Mouse (Mus musculus): Measurements from ENCODE around the gene Tgfb1. TPM values are rescaled to one million over a fixed set of nuclear protein-coding genes. Genes with fewer than 3 reads are reported as not detected.

Gene Tgfb1
- polyA plus RNA-seq (2015; fragmentation: Nextera tagmentation; extraction: Ambion mirVana): 0.54 and 0.93 TPM in 2 replicates

GRCm38 (mm10) chr7:25686680-25687531, at the start of gene Tgfb1:
TSS of gene Tgfb1 (plus strand) at chr7:25687002.
- Histone ChIP-seq H3K27me3 (replicated peaks; ENCODE audit: control insufficient read depth, insufficient read depth, low read length) (peaks cover 53% of the 10 kb centered on the region), H3K4me1 (replicated peaks; ENCODE audit: control insufficient read depth, insufficient read depth, low read length) (peaks cover 34% of the 10 kb centered on the region), H3K4me3 (replicated peaks; ENCODE audit: low read length) (peak within 1 kb of the TSS; percentile 43), H3K9me3 (ENCODE audit: control insufficient read depth, low read length) (no peaks in the 10 kb centered on the region), H3K36me3 (ENCODE audit: control insufficient read depth, insufficient read depth) (no peaks in the 10 kb centered on the region), H3K9ac (replicated peaks; ENCODE audit: low read depth, low read length) (peak within 1 kb of the TSS; percentile 49), H3K4me2 (ENCODE audit: low read length) (peak within 1 kb of the TSS; percentile 63), H3K27ac (ENCODE audit: low read length) (no peak within 1 kb of the TSS)
- ATAC-seq: peak; percentile 26; the same call in 1 of the 2 replicates
- under 1% methylated on average over 51 of the region's 69 CpGs for WGBS

- Histone ChIP-seq H3K9me3 (ENCODE audit: control insufficient read depth, low read length) (no peaks in the 10 kb centered on the region), H3K4me1 (replicated peaks; ENCODE audit: control insufficient read depth, insufficient read depth, low read length) (peaks cover 4% of the 10 kb centered on the region), H3K36me3 (ENCODE audit: control insufficient read depth, insufficient read depth) (peaks cover 13% of the 10 kb centered on the region), H3K4me3 (replicated peaks; ENCODE audit: low read length) (no peak overlapping the region), H3K27ac (ENCODE audit: low read length) (no peak overlapping the region), H3K4me2 (ENCODE audit: low read length) (no peak overlapping the region), H3K27me3 (replicated peaks; ENCODE audit: control insufficient read depth, insufficient read depth, low read length) (no peaks in the 10 kb centered on the region), H3K9ac (replicated peaks; ENCODE audit: low read depth, low read length) (no peak overlapping the region)
- 92% methylated on average over 5 of the region's 5 CpGs for WGBS
- no peak for ATAC-seq
Observed at GRCm38 (mm10) chr7:25637099-25637498, 49.7 kb upstream of the Tgfb1 start.

- ATAC-seq: no peak; the same call in 1 of the 2 replicates
- Histone ChIP-seq H3K27ac (ENCODE audit: low read length) (no peak overlapping the region), H3K36me3 (ENCODE audit: control insufficient read depth, insufficient read depth) (0 out of 2 replicates have a peak, but pooled peaks cover 5% of the 10 kb centered on the region), H3K27me3 (replicated peaks; ENCODE audit: control insufficient read depth, insufficient read depth, low read length) (no peaks in the 10 kb centered on the region), H3K9ac (replicated peaks; ENCODE audit: low read depth, low read length) (no peak overlapping the region), H3K4me1 (replicated peaks; ENCODE audit: control insufficient read depth, insufficient read depth, low read length) (peaks cover 4% of the 10 kb centered on the region), H3K9me3 (ENCODE audit: control insufficient read depth, low read length) (no peaks in the 10 kb centered on the region), H3K4me3 (replicated peaks; ENCODE audit: low read length) (no peak overlapping the region), H3K4me2 (ENCODE audit: low read length) (no peak overlapping the region)
- 74% methylated on average over 4 of the region's 4 CpGs for WGBS
Observed at GRCm38 (mm10) chr7:25639754-25640153, 47.0 kb upstream of the Tgfb1 start.

- Histone ChIP-seq H3K36me3 (ENCODE audit: control insufficient read depth, insufficient read depth) (peaks cover 3% of the 10 kb centered on the region; the same call in 1 of the 2 replicates), H3K4me1 (replicated peaks; ENCODE audit: control insufficient read depth, insufficient read depth, low read length) (peaks cover 4% of the 10 kb centered on the region), H3K27ac (ENCODE audit: low read length) (no peak overlapping the region), H3K4me2 (ENCODE audit: low read length) (no peak overlapping the region), H3K9ac (replicated peaks; ENCODE audit: low read depth, low read length) (no peak overlapping the region), H3K9me3 (ENCODE audit: control insufficient read depth, low read length) (no peaks in the 10 kb centered on the region), H3K4me3 (replicated peaks; ENCODE audit: low read length) (no peak overlapping the region), H3K27me3 (replicated peaks; ENCODE audit: control insufficient read depth, insufficient read depth, low read length) (no peaks in the 10 kb centered on the region)
- 80% methylated on average over 10 of the region's 10 CpGs for WGBS
- no peak for ATAC-seq
Observed at GRCm38 (mm10) chr7:25644136-25644535, 42.7 kb upstream of the Tgfb1 start.

- no peaks in the 10 kb centered on the region for H3K9me3 ChIP-seq (ENCODE audit: control insufficient read depth, low read length)
- no peak overlapping the region for H3K4me2 ChIP-seq (ENCODE audit: low read length)
- H3K27ac ChIP-seq (ENCODE audit: low read length): no peak overlapping the region
- H3K4me3 ChIP-seq (replicated peaks; ENCODE audit: low read length): no peak overlapping the region
- no peak for ATAC-seq
- H3K4me1 ChIP-seq (replicated peaks; ENCODE audit: control insufficient read depth, insufficient read depth, low read length): peaks cover 3% of the 10 kb centered on the region
- no peaks in the 10 kb centered on the region for H3K27me3 ChIP-seq (replicated peaks; ENCODE audit: control insufficient read depth, insufficient read depth, low read length)
- peaks cover 3% of the 10 kb centered on the region; the same call in 1 of the 2 replicates for H3K36me3 ChIP-seq (ENCODE audit: control insufficient read depth, insufficient read depth)
- 72% methylated on average over 4 of the region's 4 CpGs for WGBS
- no peak overlapping the region for H3K9ac ChIP-seq (replicated peaks; ENCODE audit: low read depth, low read length)
Observed at GRCm38 (mm10) chr7:25644631-25645030, 42.2 kb upstream of the Tgfb1 start.

GRCm38 (mm10) chr7:25645074-25645473, 41.7 kb upstream of the Tgfb1 start:
- Histone ChIP-seq H3K4me1 (replicated peaks; ENCODE audit: control insufficient read depth, insufficient read depth, low read length) (no peaks in the 10 kb centered on the region), H3K4me3 (replicated peaks; ENCODE audit: low read length) (no peak overlapping the region), H3K4me2 (ENCODE audit: low read length) (no peak overlapping the region), H3K9ac (replicated peaks; ENCODE audit: low read depth, low read length) (no peak overlapping the region), H3K36me3 (ENCODE audit: control insufficient read depth, insufficient read depth) (peaks cover 3% of the 10 kb centered on the region; the same call in 1 of the 2 replicates), H3K9me3 (ENCODE audit: control insufficient read depth, low read length) (no peaks in the 10 kb centered on the region), H3K27ac (ENCODE audit: low read length) (no peak overlapping the region), H3K27me3 (replicated peaks; ENCODE audit: control insufficient read depth, insufficient read depth, low read length) (no peaks in the 10 kb centered on the region)
- WGBS: 31% methylated on average over 14 of the region's 14 CpGs
- ATAC-seq: no peak

GRCm38 (mm10) chr7:25647574-25648123, 39.2 kb upstream of the Tgfb1 start:
- no peak for ATAC-seq
- Histone ChIP-seq H3K4me3 (replicated peaks; ENCODE audit: low read length) (no peak overlapping the region), H3K9ac (replicated peaks; ENCODE audit: low read depth, low read length) (no peak overlapping the region), H3K9me3 (ENCODE audit: control insufficient read depth, low read length) (no peaks in the 10 kb centered on the region), H3K27me3 (replicated peaks; ENCODE audit: control insufficient read depth, insufficient read depth, low read length) (no peaks in the 10 kb centered on the region), H3K4me1 (replicated peaks; ENCODE audit: control insufficient read depth, insufficient read depth, low read length) (no peaks in the 10 kb centered on the region), H3K4me2 (ENCODE audit: low read length) (no peak overlapping the region), H3K36me3 (ENCODE audit: control insufficient read depth, insufficient read depth) (peaks cover 3% of the 10 kb centered on the region; the same call in 1 of the 2 replicates), H3K27ac (ENCODE audit: low read length) (no peak overlapping the region)
- 62% methylated on average over 5 of the region's 5 CpGs for WGBS

- no peaks in the 10 kb centered on the region for H3K9me3 ChIP-seq (ENCODE audit: control insufficient read depth, low read length)
- no peaks in the 10 kb centered on the region for H3K27me3 ChIP-seq (replicated peaks; ENCODE audit: control insufficient read depth, insufficient read depth, low read length)
- H3K4me2 ChIP-seq (ENCODE audit: low read length): no peak overlapping the region
- ATAC-seq: no peak
- H3K4me3 ChIP-seq (replicated peaks; ENCODE audit: low read length): no peak overlapping the region
- WGBS: 85% methylated on average over 5 of the region's 5 CpGs
- H3K27ac ChIP-seq (ENCODE audit: low read length): no peak overlapping the region
- H3K9ac ChIP-seq (replicated peaks; ENCODE audit: low read depth, low read length): no peak overlapping the region
- H3K4me1 ChIP-seq (replicated peaks; ENCODE audit: control insufficient read depth, insufficient read depth, low read length): no peaks in the 10 kb centered on the region
- H3K36me3 ChIP-seq (ENCODE audit: control insufficient read depth, insufficient read depth): peaks cover 3% of the 10 kb centered on the region; the same call in 1 of the 2 replicates
Observed at GRCm38 (mm10) chr7:25649839-25650238, 37.0 kb upstream of the Tgfb1 start.

GRCm38 (mm10) chr7:25651281-25651680, 35.5 kb upstream of the Tgfb1 start:
- no peaks in the 10 kb centered on the region for H3K9me3 ChIP-seq (ENCODE audit: control insufficient read depth, low read length)
- H3K36me3 ChIP-seq (ENCODE audit: control insufficient read depth, insufficient read depth): no peaks in the 10 kb centered on the region
- no peak for ATAC-seq
- no peak overlapping the region for H3K9ac ChIP-seq (replicated peaks; ENCODE audit: low read depth, low read length)
- no peak overlapping the region for H3K4me3 ChIP-seq (replicated peaks; ENCODE audit: low read length)
- H3K4me1 ChIP-seq (replicated peaks; ENCODE audit: control insufficient read depth, insufficient read depth, low read length): 0 out of 2 replicates have a peak, but pooled peaks cover under 1% of the 10 kb centered on the region
- no peaks in the 10 kb centered on the region for H3K27me3 ChIP-seq (replicated peaks; ENCODE audit: control insufficient read depth, insufficient read depth, low read length)
- H3K27ac ChIP-seq (ENCODE audit: low read length): no peak overlapping the region
- no peak overlapping the region for H3K4me2 ChIP-seq (ENCODE audit: low read length)
- 91% methylated on average over 8 of the region's 8 CpGs for WGBS
